Mouse (Mus musculus) intestine, postnatal 0 days (tissue): ENCODE data around the gene Cpsf4. TPM values are rescaled to one million over a fixed set of nuclear protein-coding genes. Genes with fewer than 3 reads are reported as not detected.

ENCODE experiments used
- ATAC-seq: fragments of 200-750 bp; cut with Nextera tagmentation; 2 replicates; pipeline ENCODE4 v1.8.0; 2017; ENCODE audit warnings: mild to moderate bottlenecking, moderate TSS enrichment, moderate library complexity
- H3K27ac ChIP-seq: fragments of 300-500 bp; sonication (generic); 2 replicates; pipeline ENCODE4 v1.5.1; 2014; ENCODE audit warnings: mild to moderate bottlenecking, low read depth, low read length, moderate library complexity
- H3K27me3 ChIP-seq: fragments of 300-500 bp; sonication (generic); replicated peaks from 2 replicates; pipeline ENCODE4 v1.6.1; 2014; ENCODE audit warnings: low read length, mixed read lengths; ENCODE audit not compliant: control insufficient read depth, insufficient read depth
- H3K36me3 ChIP-seq: fragments of 300-500 bp; sonication (generic); 2 replicates; pipeline ENCODE4 v1.6.1; 2014; ENCODE audit warnings: mild to moderate bottlenecking, moderate library complexity; ENCODE audit not compliant: control insufficient read depth, insufficient read depth
- H3K4me1 ChIP-seq: fragments of 300-500 bp; sonication (generic); replicated peaks from 2 replicates; pipeline ENCODE4 v1.6.1; 2014; ENCODE audit warnings: antibody characterized with exemption, low read length, mixed read lengths; ENCODE audit not compliant: control insufficient read depth, insufficient read depth
- H3K4me2 ChIP-seq: fragments of 300-500 bp; sonication (generic); replicated peaks from 2 replicates; pipeline ENCODE4 v1.6.1; 2014; ENCODE audit warnings: low read depth, mild to moderate bottlenecking, moderate library complexity
- H3K4me3 ChIP-seq: fragments of 300-500 bp; sonication (generic); 2 replicates; pipeline ENCODE4 v1.5.1; 2014; ENCODE audit warnings: low read depth, low read length
- H3K9ac ChIP-seq: fragments of 300-500 bp; sonication (generic); 2 replicates; pipeline ENCODE4 v1.6.1; 2014; ENCODE audit warnings: mild to moderate bottlenecking, low read depth, low read length
- H3K9me3 ChIP-seq: fragments of 300-500 bp; sonication (generic); 2 replicates; pipeline ENCODE4 v1.6.1; 2016; ENCODE audit warnings: mixed run types; ENCODE audit not compliant: control insufficient read depth
- CTCF ChIP-seq: sonication (generic); IDR thresholded peaks from 2 replicates; pipeline ENCODE4 v1.5.1; 2016; ENCODE audit warnings: low read depth, mild to moderate bottlenecking, control low read depth, antibody characterized with exemption, moderate library complexity
- WGBS: fragments of 180-500 bp; shearing (Covaris S2); extraction: QIAGEN DNeasy Blood & Tissue Kit; methylation state at CpG from one replicate; pipeline ENCODE4 v1.1.7; 2014; 5-methylcytosine and 5-hydroxymethylcytosine counted together
- polyA plus RNA-seq: library from polyadenylated mRNA; unstranded; fragments of >200 nt; fragmentation: Nextera tagmentation; extraction: Ambion mirVana; gene quantifications from 2 replicates; pipeline ENCODE4 v1.2.1, GENCODE M21; 2015

The Cpsf4 gene
- 23.1 and 23.4 TPM in 2 replicates for polyA plus RNA-seq

DNA sequence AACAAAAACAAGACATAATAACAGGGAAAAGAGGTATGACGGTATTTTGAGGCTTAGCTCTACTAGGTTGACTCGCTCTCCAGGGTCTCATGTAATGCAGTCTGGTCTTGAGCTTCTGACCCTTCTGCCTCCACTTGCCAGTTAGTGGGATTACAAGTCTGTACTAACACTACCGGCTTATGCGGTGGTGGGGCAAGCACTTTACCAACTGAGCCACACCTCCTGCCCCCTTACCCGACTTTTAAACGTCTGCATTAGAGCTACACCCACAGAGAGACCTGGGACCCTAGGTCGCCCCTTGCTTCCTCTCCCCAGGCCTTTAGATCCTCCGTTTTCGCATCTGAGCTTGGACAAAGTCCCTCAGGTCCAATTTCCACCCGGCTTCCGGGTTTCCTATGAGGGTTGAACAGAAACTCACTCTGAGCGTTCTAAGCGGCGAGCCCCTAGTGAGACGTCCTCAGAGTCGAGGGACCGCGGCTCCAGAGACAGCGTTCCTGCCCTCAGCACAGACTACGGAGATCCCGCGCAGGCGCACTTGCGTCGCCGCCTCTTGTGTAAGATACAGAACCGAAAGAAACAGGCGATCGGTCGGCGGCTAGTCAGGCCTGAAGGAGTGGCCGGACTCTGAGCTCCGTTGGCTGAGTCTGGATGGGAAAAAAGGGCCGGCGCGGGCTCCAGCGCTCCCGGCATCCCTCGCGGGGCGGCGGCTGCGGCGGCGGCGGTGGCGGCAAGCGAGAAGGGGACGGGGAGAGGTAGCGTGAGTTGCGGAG, at the start of gene Cpsf4, which contains the start of gene Ptcd1:
Gene Cpsf4 (plus strand): TSS at position 678 of the 770 bp plus-strand sequence.
Gene Ptcd1 (minus strand): TSS at position 573 of the 770 bp plus-strand sequence.
- Histone ChIP-seq H3K36me3 (peaks cover 24% of the 10 kb centered on the region), H3K4me1 (no peaks in the 10 kb centered on the region), H3K27me3 (no peaks in the 10 kb centered on the region), H3K9me3 (no peaks in the 10 kb centered on the region), H3K9ac (peak within 1 kb of the TSS; percentile 95), H3K4me3 (peak within 1 kb of the TSS; percentile 86), H3K4me2 (peak within 1 kb of the TSS; percentile 82), H3K27ac (peak within 1 kb of the TSS; percentile 68)
- TF ChIP-seq CTCF = 0 out of 2 replicates have a peak, but pooled peaks have one; percentile 4
- WGBS = under 1% methylated on average over 51 of the region's 51 CpGs
- peak; percentile 96 for ATAC-seq

GRCm38 (mm10) chr5:145118005-145118404, 49.0 kb upstream of the Cpsf4 start:
- H3K9me3 ChIP-seq = no peaks in the 10 kb centered on the region
- WGBS = 64% methylated on average over 6 of the region's 6 CpGs
- no peak overlapping the region for H3K4me2 ChIP-seq
- no peak overlapping the region for H3K9ac ChIP-seq
- no peak overlapping the region for H3K4me3 ChIP-seq
- no peaks in the 10 kb centered on the region for H3K27me3 ChIP-seq
- peaks cover 6% of the 10 kb centered on the region; the same call in 1 of the 2 replicates for H3K4me1 ChIP-seq
- no peak for TF ChIP-seq CTCF
- no peak for ATAC-seq
- H3K36me3 ChIP-seq = peaks cover 30% of the 10 kb centered on the region
- H3K27ac ChIP-seq = no peak overlapping the region

- no peaks in the 10 kb centered on the region for H3K9me3 ChIP-seq
- no peak for ATAC-seq
- H3K36me3 ChIP-seq = peaks cover 34% of the 10 kb centered on the region
- peaks cover 6% of the 10 kb centered on the region; the same call in 1 of the 2 replicates for H3K4me1 ChIP-seq
- WGBS = 86% methylated on average over 5 of the region's 5 CpGs
- TF ChIP-seq CTCF = no peak
- no peaks in the 10 kb centered on the region for H3K27me3 ChIP-seq
- H3K9ac ChIP-seq = no peak overlapping the region
- no peak overlapping the region for H3K27ac ChIP-seq
- H3K4me2 ChIP-seq = no peak overlapping the region
- no peak overlapping the region for H3K4me3 ChIP-seq
These were observed 48.6 kb upstream of the Cpsf4 start for GRCm38 (mm10) chr5:145118461-145118860.

- H3K9ac ChIP-seq = no peak overlapping the region
- H3K4me2 ChIP-seq = no peak overlapping the region
- H3K27ac ChIP-seq = no peak overlapping the region
- no peaks in the 10 kb centered on the region for H3K9me3 ChIP-seq
- peak; percentile 69 for TF ChIP-seq CTCF
- H3K4me1 ChIP-seq = peaks cover 6% of the 10 kb centered on the region; the same call in 1 of the 2 replicates
- no peak overlapping the region for H3K4me3 ChIP-seq
- H3K27me3 ChIP-seq = no peaks in the 10 kb centered on the region
- peaks cover 44% of the 10 kb centered on the region for H3K36me3 ChIP-seq
- 89% methylated on average over 2 of the region's 2 CpGs for WGBS
- ATAC-seq = no peak
These were observed 47.6 kb upstream of the Cpsf4 start for GRCm38 (mm10) chr5:145119385-145119784.

DNA sequence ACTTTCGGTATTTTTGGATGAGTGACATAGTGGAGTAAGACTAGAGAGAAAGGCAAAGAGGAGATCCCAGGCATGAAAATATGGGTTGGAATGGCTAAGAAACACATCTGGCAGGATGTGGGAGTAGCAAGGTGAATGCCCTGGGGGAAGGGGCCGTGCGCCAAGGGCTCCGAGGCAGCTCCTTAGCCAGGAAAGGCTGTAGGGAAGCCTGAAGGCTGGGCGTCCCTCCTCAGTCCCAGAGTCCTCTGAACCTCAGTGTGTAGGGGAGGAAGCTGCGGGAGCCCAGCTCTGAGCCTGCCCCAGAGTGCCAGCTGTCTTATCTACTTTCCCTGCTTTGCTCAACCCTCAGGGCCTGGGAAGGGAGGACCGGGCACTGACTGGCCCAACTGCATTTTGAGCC, 46.1 kb upstream of the Cpsf4 start:
- 69% methylated on average over 7 of the region's 7 CpGs for WGBS
- Histone ChIP-seq H3K27me3 (no peaks in the 10 kb centered on the region), H3K9me3 (no peaks in the 10 kb centered on the region), H3K27ac (no peak overlapping the region), H3K4me3 (no peak overlapping the region), H3K4me2 (no peak overlapping the region), H3K4me1 (peaks cover 6% of the 10 kb centered on the region; the same call in 1 of the 2 replicates), H3K36me3 (peaks cover 59% of the 10 kb centered on the region), H3K9ac (no peak overlapping the region)
- no peak for TF ChIP-seq CTCF
- ATAC-seq = no peak

- peaks cover 80% of the 10 kb centered on the region for H3K36me3 ChIP-seq
- WGBS = 94% methylated on average over 19 of the region's 19 CpGs
These were observed 43.6 kb upstream of the Cpsf4 start for GRCm38 (mm10) chr5:145123396-145123795.

More at GRCm38 (mm10) chr5:145123396-145123795, 43.6 kb upstream of the Cpsf4 start:
- H3K4me3 ChIP-seq = no peak overlapping the region
- no peak overlapping the region for H3K27ac ChIP-seq
- no peaks in the 10 kb centered on the region for H3K27me3 ChIP-seq
- H3K9ac ChIP-seq = no peak overlapping the region
- H3K4me2 ChIP-seq = no peak overlapping the region
- no peak for ATAC-seq
- no peak for TF ChIP-seq CTCF
- H3K9me3 ChIP-seq = no peaks in the 10 kb centered on the region
- H3K4me1 ChIP-seq = no peaks in the 10 kb centered on the region
